Mouse (Mus musculus): Measurements from ENCODE around the gene Serp2.

- TF ChIP-seq POLR2A (IDR thresholded peaks at IDR 0.05; ENCODE audit: insufficient read depth, low read length) (no peak), CTCF (IDR thresholded peaks at IDR 0.05; ENCODE audit: low read depth, low read length) (no peak), EP300 (IDR thresholded peaks at IDR 0.05; ENCODE audit: insufficient read depth, low read depth, low read length) (no peak)
These were observed 33.4 kb upstream of the Serp2 start for GRCm38 (mm10) chr14:76590134-76590533.
